Mouse (Mus musculus): ENCODE data around the gene Nol9. TPM values are rescaled to one million over a fixed set of nuclear protein-coding genes. Genes with fewer than 3 reads are reported as not detected.
A peak's percentile ranks its signal among the peaks of the same experiment; 100 is the strongest.

Nol9 gene
- polyA plus RNA-seq, 2 experiments: 9.8 to 11.5 TPM

- Histone ChIP-seq H3K9me3 (ENCODE audit: control insufficient read depth, low read length) (no peaks in the 10 kb centered on the region), H3K4me2 (ENCODE audit: low read depth) (peak overlapping the region; percentile 93), H3K36me3 (replicated peaks; ENCODE audit: control insufficient read depth, insufficient read depth, low read depth) (no peaks in the 10 kb centered on the region), H3K4me1 (replicated peaks; ENCODE audit: control insufficient read depth in 2 of 2, insufficient read depth in 2 of 2, low read length in 1 of 2) (peaks cover 26 to 28% of the 10 kb centered on the region in 2 experiments), H3K27ac (no peak overlapping the region), H3K27me3 (ENCODE audit: control insufficient read depth, insufficient read depth, low read length) (no peaks in the 10 kb centered on the region), H3K9ac (replicated peaks) (peak overlapping the region; percentile 62), H3K4me3 (ENCODE audit: insufficient read depth in 1 of 2, low read depth in 2 of 2, low read length in 2 of 2) (peak overlapping the region; percentile 68 to 80)
- ATAC-seq (ENCODE audit: insufficient read depth) (no peak), DNase-seq (ENCODE audit: low read depth in 3 of 3, low spot score in 3 of 3) (no peak)
- WGBS (ENCODE audit: insufficient replicate concordance): 6% methylated on average over 12 of the region's 12 CpGs
- TF ChIP-seq CTCF (IDR thresholded peaks at IDR 0.05; ENCODE audit: low read depth) (no peak), EP300 (IDR thresholded peaks at IDR 0.05; ENCODE audit: low read depth) (no peak)
These were observed 48.3 kb downstream of the Nol9 start for GRCm38 (mm10) chr4:152087211-152088081.

- 51% methylated on average over 4 of the region's 4 CpGs for WGBS (ENCODE audit: insufficient replicate concordance)
- no peak overlapping the region for H3K27ac ChIP-seq
- no peaks in the 10 kb centered on the region for H3K27me3 ChIP-seq (ENCODE audit: control insufficient read depth, insufficient read depth, low read length)
- H3K36me3 ChIP-seq (replicated peaks; ENCODE audit: control insufficient read depth, insufficient read depth, low read depth): no peaks in the 10 kb centered on the region
- peaks cover 31 to 33% of the 10 kb centered on the region in 2 experiments for H3K4me1 ChIP-seq (replicated peaks; ENCODE audit: control insufficient read depth in 2 of 2, insufficient read depth in 2 of 2, low read length in 1 of 2)
- DNase-seq (ENCODE audit: low read depth in 3 of 3, low spot score in 3 of 3): no peak
- peak overlapping the region; percentile 62 for H3K9ac ChIP-seq (replicated peaks)
- no peak for ATAC-seq (ENCODE audit: insufficient read depth)
- H3K9me3 ChIP-seq (ENCODE audit: control insufficient read depth, low read length): no peaks in the 10 kb centered on the region
- peak overlapping the region; percentile 93 for H3K4me2 ChIP-seq (ENCODE audit: low read depth)
- TF ChIP-seq CTCF (IDR thresholded peaks at IDR 0.05; ENCODE audit: low read depth): no peak
- no peak for TF ChIP-seq EP300 (IDR thresholded peaks at IDR 0.05; ENCODE audit: low read depth)
- peak overlapping the region in 1 of 2 experiments; percentile 68; a peak in 2 of 4 replicates for H3K4me3 ChIP-seq (ENCODE audit: insufficient read depth in 1 of 2, low read depth in 2 of 2, low read length in 2 of 2)
These were observed 49.0 kb downstream of the Nol9 start for GRCm38 (mm10) chr4:152088133-152088532.

GRCm38 (mm10) chr4:152088556-152089120 is 49.5 kb downstream of the Nol9 start:
- Histone ChIP-seq H3K9me3 (ENCODE audit: control insufficient read depth, low read length) (no peaks in the 10 kb centered on the region), H3K4me3 (ENCODE audit: insufficient read depth in 1 of 2, low read depth in 2 of 2, low read length in 2 of 2) (peak overlapping the region in 1 of 2 experiments; percentile 68; a peak in 1 of 4 replicates), H3K36me3 (replicated peaks; ENCODE audit: control insufficient read depth, insufficient read depth, low read depth) (no peaks in the 10 kb centered on the region), H3K27ac (no peak overlapping the region), H3K4me2 (ENCODE audit: low read depth) (peak overlapping the region; percentile 93), H3K4me1 (replicated peaks; ENCODE audit: control insufficient read depth in 2 of 2, insufficient read depth in 2 of 2, low read length in 1 of 2) (peaks cover 36 to 38% of the 10 kb centered on the region in 2 experiments), H3K27me3 (ENCODE audit: control insufficient read depth, insufficient read depth, low read length) (no peaks in the 10 kb centered on the region), H3K9ac (replicated peaks) (no peak overlapping the region; the same call in 1 of the 2 replicates)
- TF ChIP-seq EP300 (IDR thresholded peaks at IDR 0.05; ENCODE audit: low read depth): no peak
- no peak for DNase-seq (ENCODE audit: low read depth in 3 of 3, low spot score in 3 of 3)
- ATAC-seq (ENCODE audit: insufficient read depth): no peak
- WGBS (ENCODE audit: insufficient replicate concordance): 54% methylated on average over 8 of the region's 8 CpGs

- Histone ChIP-seq H3K4me1 (replicated peaks; ENCODE audit: control insufficient read depth in 2 of 2, insufficient read depth in 2 of 2, low read length in 1 of 2) (peaks cover 39 to 45% of the 10 kb centered on the region in 2 experiments), H3K9me3 (ENCODE audit: control insufficient read depth, low read length) (no peaks in the 10 kb centered on the region), H3K27ac (no peak overlapping the region), H3K4me2 (ENCODE audit: low read depth) (no peak overlapping the region), H3K36me3 (replicated peaks; ENCODE audit: control insufficient read depth, insufficient read depth, low read depth) (no peaks in the 10 kb centered on the region), H3K27me3 (ENCODE audit: control insufficient read depth, insufficient read depth, low read length) (no peaks in the 10 kb centered on the region), H3K4me3 (ENCODE audit: insufficient read depth in 1 of 2, low read depth in 2 of 2, low read length in 2 of 2) (no peak overlapping the region), H3K9ac (replicated peaks) (no peak overlapping the region)
- ATAC-seq (ENCODE audit: insufficient read depth) (no peak), DNase-seq (ENCODE audit: low read depth in 3 of 3, low spot score in 3 of 3) (no peak)
- 76% methylated on average over 9 of the region's 9 CpGs for WGBS (ENCODE audit: insufficient replicate concordance)
- TF ChIP-seq CTCF (IDR thresholded peaks at IDR 0.05; ENCODE audit: low read depth) (no peak), EP300 (IDR thresholded peaks at IDR 0.05; ENCODE audit: low read depth) (no peak)
These were observed 51.1 kb downstream of the Nol9 start for GRCm38 (mm10) chr4:152090191-152090590.

GRCm38 (mm10) chr4:152092751-152093293 is 53.7 kb downstream of the Nol9 start:
- Histone ChIP-seq H3K4me2 (ENCODE audit: low read depth) (peak overlapping the region; percentile 82), H3K4me3 (ENCODE audit: insufficient read depth in 1 of 2, low read depth in 2 of 2, low read length in 2 of 2) (peak overlapping the region; percentile 44 to 56), H3K36me3 (replicated peaks; ENCODE audit: control insufficient read depth, insufficient read depth, low read depth) (no peaks in the 10 kb centered on the region), H3K4me1 (replicated peaks; ENCODE audit: control insufficient read depth in 2 of 2, insufficient read depth in 2 of 2, low read length in 1 of 2) (peaks cover 43 to 46% of the 10 kb centered on the region in 2 experiments), H3K27me3 (ENCODE audit: control insufficient read depth, insufficient read depth, low read length) (no peaks in the 10 kb centered on the region), H3K9me3 (ENCODE audit: control insufficient read depth, low read length) (no peaks in the 10 kb centered on the region), H3K27ac (peak overlapping the region; percentile 92), H3K9ac (replicated peaks) (peak overlapping the region; percentile 75)
- DNase-seq (ENCODE audit: low read depth in 3 of 3, low spot score in 3 of 3): peak; percentile 75 to 80 (median 78)
- WGBS (ENCODE audit: insufficient replicate concordance): 12% methylated on average over 8 of the region's 8 CpGs
- TF ChIP-seq CTCF (IDR thresholded peaks at IDR 0.05; ENCODE audit: low read depth) (no peak), EP300 (IDR thresholded peaks at IDR 0.05; ENCODE audit: low read depth) (no peak)
- peak; percentile 96 for ATAC-seq (ENCODE audit: insufficient read depth)
